Mouse (Mus musculus): ENCODE data around the gene Stk38. TPM values are rescaled to one million over a fixed set of nuclear protein-coding genes. Genes with fewer than 3 reads are reported as not detected.
"Not testable (repeated sequence)": the region's sequence is repeated elsewhere in the genome, so short reads cannot be mapped to it uniquely, and the experiment has no call there.

Stk38 gene
- polyA plus RNA-seq, 1 experiment from 2014 or later, result 51.0 TPM

- Histone ChIP-seq H3K9ac (ENCODE audit: low read depth, low read length) (no peak overlapping the region), H3K4me3 (ENCODE audit: low read depth, low read length) (no peak overlapping the region), H3K4me1 (ENCODE audit: control insufficient read depth, low read depth, low read length) (peaks cover 11% of the 10 kb centered on the region), H3K27ac (ENCODE audit: low read length) (no peak overlapping the region), H3K4me2 (ENCODE audit: low read depth, low read length) (no peak overlapping the region), H3K36me3 (ENCODE audit: control insufficient read depth, insufficient read depth) (peaks cover 80% of the 10 kb centered on the region), H3K27me3 (ENCODE audit: control insufficient read depth, insufficient read depth, low read depth, low read length) (no peaks in the 10 kb centered on the region), H3K9me3 (replicated peaks; ENCODE audit: control insufficient read depth, low read length) (no peaks in the 10 kb centered on the region)
- no peak for ATAC-seq (ENCODE audit: low read depth)
- 91% methylated on average over 3 of the region's 3 CpGs for WGBS (ENCODE audit: insufficient replicate concordance)
These were observed 35.8 kb upstream of the Stk38 start for GRCm38 (mm10) chr17:29043583-29043982.

GRCm38 (mm10) chr17:29042569-29042968 is 34.8 kb upstream of the Stk38 start:
- H3K4me1 ChIP-seq (ENCODE audit: control insufficient read depth, low read depth, low read length), result peaks cover 13% of the 10 kb centered on the region
- H3K9ac ChIP-seq (ENCODE audit: low read depth, low read length), result no peak overlapping the region
- H3K27ac ChIP-seq (ENCODE audit: low read length), result no peak overlapping the region
- H3K4me3 ChIP-seq (ENCODE audit: low read depth, low read length), result no peak overlapping the region
- peaks cover 85% of the 10 kb centered on the region for H3K36me3 ChIP-seq (ENCODE audit: control insufficient read depth, insufficient read depth)
- no peaks in the 10 kb centered on the region for H3K9me3 ChIP-seq (replicated peaks; ENCODE audit: control insufficient read depth, low read length)
- H3K27me3 ChIP-seq (ENCODE audit: control insufficient read depth, insufficient read depth, low read depth, low read length), result no peaks in the 10 kb centered on the region
- no peak overlapping the region for H3K4me2 ChIP-seq (ENCODE audit: low read depth, low read length)
- ATAC-seq (ENCODE audit: low read depth), result no peak

- H3K4me2 ChIP-seq (ENCODE audit: low read depth, low read length); ATAC-seq (ENCODE audit: low read depth); H3K9ac ChIP-seq (ENCODE audit: low read depth, low read length); H3K9me3 ChIP-seq (replicated peaks; ENCODE audit: control insufficient read depth, low read length); H3K4me3 ChIP-seq (ENCODE audit: low read depth, low read length); H3K27me3 ChIP-seq (ENCODE audit: control insufficient read depth, insufficient read depth, low read depth, low read length); H3K27ac ChIP-seq (ENCODE audit: low read length): not testable (repeated sequence)
- 29% methylated on average over 3 of the region's 3 CpGs for WGBS (ENCODE audit: insufficient replicate concordance)
- Histone ChIP-seq H3K4me1 (ENCODE audit: control insufficient read depth, low read depth, low read length) (peaks cover 19% of the 10 kb centered on the region), H3K36me3 (ENCODE audit: control insufficient read depth, insufficient read depth) (peaks cover 87% of the 10 kb centered on the region)
These were observed 33.8 kb upstream of the Stk38 start for GRCm38 (mm10) chr17:29041632-29042031.

- Histone ChIP-seq H3K4me1 (ENCODE audit: control insufficient read depth, low read depth, low read length) (peaks cover 30% of the 10 kb centered on the region), H3K36me3 (ENCODE audit: control insufficient read depth, insufficient read depth) (peaks cover 71% of the 10 kb centered on the region)
- WGBS (ENCODE audit: insufficient replicate concordance), result 66% methylated on average over 11 of the region's 11 CpGs
These were observed 31.6 kb upstream of the Stk38 start for GRCm38 (mm10) chr17:29039351-29039750.

GRCm38 (mm10) chr17:29035506-29035905 is 27.7 kb upstream of the Stk38 start:
- Histone ChIP-seq H3K9me3 (replicated peaks; ENCODE audit: control insufficient read depth, low read length) (no peaks in the 10 kb centered on the region), H3K4me1 (ENCODE audit: control insufficient read depth, low read depth, low read length) (peaks cover 36% of the 10 kb centered on the region), H3K27me3 (ENCODE audit: control insufficient read depth, insufficient read depth, low read depth, low read length) (no peaks in the 10 kb centered on the region), H3K4me3 (ENCODE audit: low read depth, low read length) (peak overlapping the region; percentile 94), H3K27ac (ENCODE audit: low read length) (no peak overlapping the region), H3K36me3 (ENCODE audit: control insufficient read depth, insufficient read depth) (peaks cover 42% of the 10 kb centered on the region), H3K9ac (ENCODE audit: low read depth, low read length) (peak overlapping the region; percentile 1; the same call in 1 of the 2 replicates), H3K4me2 (ENCODE audit: low read depth, low read length) (peak overlapping the region; percentile 75)
- ATAC-seq (ENCODE audit: low read depth), result no peak

More at GRCm38 (mm10) chr17:29039351-29039750, 31.6 kb upstream of the Stk38 start:
- Histone ChIP-seq H3K4me3 (ENCODE audit: low read depth, low read length) (no peak overlapping the region), H3K27ac (ENCODE audit: low read length) (no peak overlapping the region), H3K9me3 (replicated peaks; ENCODE audit: control insufficient read depth, low read length) (no peaks in the 10 kb centered on the region), H3K4me2 (ENCODE audit: low read depth, low read length) (no peak overlapping the region), H3K27me3 (ENCODE audit: control insufficient read depth, insufficient read depth, low read depth, low read length) (no peaks in the 10 kb centered on the region), H3K9ac (ENCODE audit: low read depth, low read length) (no peak overlapping the region)
- no peak for ATAC-seq (ENCODE audit: low read depth)

- Histone ChIP-seq H3K4me1 (ENCODE audit: control insufficient read depth, low read depth, low read length) (peaks cover 27% of the 10 kb centered on the region), H3K27me3 (ENCODE audit: control insufficient read depth, insufficient read depth, low read depth, low read length) (no peaks in the 10 kb centered on the region), H3K27ac (ENCODE audit: low read length) (peak overlapping the region; percentile 97; the same call in 1 of the 2 replicates), H3K9ac (ENCODE audit: low read depth, low read length) (peak overlapping the region; percentile 82), H3K36me3 (ENCODE audit: control insufficient read depth, insufficient read depth) (peaks cover 30% of the 10 kb centered on the region), H3K4me3 (ENCODE audit: low read depth, low read length) (peak overlapping the region; percentile 94), H3K9me3 (replicated peaks; ENCODE audit: control insufficient read depth, low read length) (no peaks in the 10 kb centered on the region), H3K4me2 (ENCODE audit: low read depth, low read length) (peak overlapping the region; percentile 75)
- no peak for ATAC-seq (ENCODE audit: low read depth)
These were observed 26.5 kb upstream of the Stk38 start for GRCm38 (mm10) chr17:29034264-29034663.

- Histone ChIP-seq H3K4me2 (ENCODE audit: low read depth, low read length) (peak overlapping the region; percentile 75), H3K4me1 (ENCODE audit: control insufficient read depth, low read depth, low read length) (peaks cover 27% of the 10 kb centered on the region), H3K9ac (ENCODE audit: low read depth, low read length) (peak overlapping the region; percentile 82), H3K4me3 (ENCODE audit: low read depth, low read length) (peak overlapping the region; percentile 94), H3K27me3 (ENCODE audit: control insufficient read depth, insufficient read depth, low read depth, low read length) (no peaks in the 10 kb centered on the region), H3K36me3 (ENCODE audit: control insufficient read depth, insufficient read depth) (peaks cover 23% of the 10 kb centered on the region), H3K27ac (ENCODE audit: low read length) (peak overlapping the region; percentile 97), H3K9me3 (replicated peaks; ENCODE audit: control insufficient read depth, low read length) (no peaks in the 10 kb centered on the region)
- ATAC-seq (ENCODE audit: low read depth), result no peak
- 1% methylated on average over 6 of the region's 6 CpGs for whole genome bisulfite sequencing (ENCODE audit: insufficient replicate concordance)
These were observed 25.8 kb upstream of the Stk38 start for GRCm38 (mm10) chr17:29033569-29034061.

GRCm38 (mm10) chr17:29032274-29033069 is 24.7 kb upstream of the Stk38 start, which contains the start of gene Srsf3:
TSS of gene Srsf3 (plus strand) at chr17:29032628.
- H3K4me3 ChIP-seq (ENCODE audit: low read depth, low read length), result peak within 1 kb of the TSS; percentile 94
- WGBS (ENCODE audit: insufficient replicate concordance), result under 1% methylated on average over 77 of the region's 77 CpGs
- peak within 1 kb of the TSS; percentile 89 for H3K4me2 ChIP-seq (ENCODE audit: low read depth, low read length)
- peaks cover 23% of the 10 kb centered on the region for H3K4me1 ChIP-seq (ENCODE audit: control insufficient read depth, low read depth, low read length)
- ATAC-seq (ENCODE audit: low read depth), result peak; percentile 94
- peak within 1 kb of the TSS; percentile 97 for H3K27ac ChIP-seq (ENCODE audit: low read length)
- no peaks in the 10 kb centered on the region for H3K27me3 ChIP-seq (ENCODE audit: control insufficient read depth, insufficient read depth, low read depth, low read length)
- H3K9ac ChIP-seq (ENCODE audit: low read depth, low read length), result peak within 1 kb of the TSS; percentile 97
- H3K36me3 ChIP-seq (ENCODE audit: control insufficient read depth, insufficient read depth), result peaks cover 14% of the 10 kb centered on the region
- H3K9me3 ChIP-seq (replicated peaks; ENCODE audit: control insufficient read depth, low read length), result no peaks in the 10 kb centered on the region

- H3K27ac ChIP-seq (ENCODE audit: low read length), result peak overlapping the region; percentile 97
- peak overlapping the region; percentile 94 for H3K4me3 ChIP-seq (ENCODE audit: low read depth, low read length)
- peaks cover 19% of the 10 kb centered on the region for H3K4me1 ChIP-seq (ENCODE audit: control insufficient read depth, low read depth, low read length)
- peaks cover 7% of the 10 kb centered on the region for H3K36me3 ChIP-seq (ENCODE audit: control insufficient read depth, insufficient read depth)
- H3K9ac ChIP-seq (ENCODE audit: low read depth, low read length), result peak overlapping the region; percentile 97
- H3K9me3 ChIP-seq (replicated peaks; ENCODE audit: control insufficient read depth, low read length), result no peaks in the 10 kb centered on the region
- H3K4me2 ChIP-seq (ENCODE audit: low read depth, low read length), result peak overlapping the region; percentile 89
- no peaks in the 10 kb centered on the region for H3K27me3 ChIP-seq (ENCODE audit: control insufficient read depth, insufficient read depth, low read depth, low read length)
- WGBS (ENCODE audit: insufficient replicate concordance), result under 1% methylated on average over 26 of the region's 26 CpGs
- peak; percentile 14 for ATAC-seq (ENCODE audit: low read depth)
These were observed 24.0 kb upstream of the Stk38 start for GRCm38 (mm10) chr17:29031771-29032273.

Measured in liver, embryonic 16.5 days (tissue).